Mouse (Mus musculus) cerebellum, postnatal 4 days (tissue): Measurements from ENCODE around the gene Tes3-ps.

ENCODE experiments used
- DNase-seq, 2 experiments: peaks; one replicate each; pipeline ENCODE4 v3.0.0; 2022; ENCODE audit warnings: low spot score in 2 of 2, mixed read lengths in 1 of 2

Tes3-ps gene

GRCm38 (mm10) chr13:49504510-49504909, 11.4 kb downstream of the Tes3-ps start, which contains the start of gene Ecm2:
Gene Ecm2 (plus strand): TSS chr13:49504810.
- DNase-seq = no peak

GRCm38 (mm10) chr13:49505776-49506175, 12.7 kb downstream of the Tes3-ps start:
- no peak for DNase-seq

GRCm38 (mm10) chr13:49507176-49507575, 14.1 kb downstream of the Tes3-ps start:
- DNase-seq = no peak

- DNase-seq = no peak
These were observed 25.6 kb downstream of the Tes3-ps start for GRCm38 (mm10) chr13:49518761-49519160.

- DNase-seq = no peak
These were observed 33.1 kb downstream of the Tes3-ps start for GRCm38 (mm10) chr13:49526235-49526634.

DNA sequence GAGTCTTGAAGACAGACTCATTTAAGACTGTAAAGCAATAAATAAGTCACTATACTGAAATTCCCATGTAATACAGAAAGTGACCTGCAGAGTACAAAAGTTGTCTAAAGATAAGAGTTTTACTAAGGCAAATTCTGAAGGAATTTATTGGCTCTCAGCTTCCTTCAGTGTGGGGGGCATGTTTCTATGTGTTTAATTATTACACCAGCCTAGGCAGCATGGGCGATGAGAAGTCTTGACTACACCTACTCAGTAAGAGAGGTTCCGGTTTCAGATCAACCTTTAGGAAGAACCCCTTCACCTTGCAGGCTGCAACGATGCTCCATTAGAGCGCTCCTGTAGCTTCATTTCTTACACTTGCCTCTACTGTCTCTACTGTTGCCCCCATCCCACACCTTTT, 37.5 kb downstream of the Tes3-ps start:
- no peak for DNase-seq

DNA sequence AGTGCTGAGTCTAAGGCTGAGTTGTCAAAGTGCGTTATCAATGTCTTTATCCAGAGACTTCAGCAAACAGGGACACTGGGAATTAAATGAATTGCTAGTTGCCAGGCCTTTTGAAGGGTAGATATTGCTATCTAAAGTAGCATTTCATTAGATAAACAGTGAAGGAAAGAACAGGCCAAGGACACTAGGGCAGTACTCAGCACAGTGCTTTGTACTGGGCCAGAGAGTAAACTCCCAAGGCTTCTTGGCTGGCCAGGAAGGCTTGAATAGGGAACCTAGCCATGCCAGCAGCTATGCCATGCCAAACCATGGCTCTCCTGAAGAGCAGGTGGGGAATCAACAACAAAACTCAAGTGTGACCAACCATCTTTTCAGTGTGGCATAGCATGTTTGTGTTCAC, 43.8 kb downstream of the Tes3-ps start:
- no peak for DNase-seq

DNA sequence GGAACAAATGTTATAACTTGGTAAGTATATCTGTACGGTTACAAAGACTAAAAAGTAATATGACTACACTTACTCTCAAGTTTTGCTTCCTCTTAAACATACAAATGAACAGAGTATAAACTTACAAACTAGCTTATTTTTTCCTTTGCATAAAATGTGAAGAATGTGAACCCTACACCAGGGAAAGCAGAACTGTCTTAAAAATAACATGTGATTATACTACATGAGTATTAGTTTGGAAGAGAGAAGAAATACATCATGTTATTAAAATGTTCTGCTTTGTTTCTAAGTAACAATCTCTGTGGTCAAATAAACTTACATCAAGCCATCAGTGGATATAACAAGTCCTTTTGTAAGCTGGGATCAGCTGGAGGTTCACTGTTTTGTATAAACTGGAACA, 45.6 kb downstream of the Tes3-ps start:
- no peak for DNase-seq

- no peak for DNase-seq
These were observed 51.2 kb downstream of the Tes3-ps start, which contains the start of gene Aspn for GRCm38 (mm10) chr13:49544279-49544678. Gene Aspn (plus strand): TSS chr13:49544443.

DNA sequence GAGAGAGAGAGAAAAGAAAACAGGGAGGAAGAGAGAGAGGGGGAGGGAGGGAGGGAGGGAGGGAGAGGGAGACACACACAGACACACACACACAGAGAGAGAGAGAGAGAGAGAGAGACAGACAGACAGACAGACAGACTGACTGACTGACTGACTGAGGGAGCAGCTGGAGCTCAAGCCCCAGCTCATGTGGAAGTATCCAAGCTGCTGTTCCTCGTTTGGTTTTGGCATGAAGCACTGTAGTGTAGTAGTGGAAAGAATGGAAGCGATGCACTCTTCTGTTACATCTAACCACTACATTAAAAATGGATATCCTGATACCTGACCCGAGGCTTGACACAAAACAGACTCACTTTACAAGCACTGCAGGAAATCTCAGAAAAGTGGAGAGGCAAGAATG, 52.5 kb downstream of the Tes3-ps start:
- DNase-seq = no peak
